Mouse (Mus musculus) embryonic fibroblast, embryonic 13.5 days (primary cell): Measurements from ENCODE around the gene Tsen2.

Source experiments
- CTCF ChIP-seq: IDR thresholded peaks from 2 replicates; pipeline ENCODE4 v1.5.1; 2011; ENCODE audit warnings: mild to moderate bottlenecking, control low read depth, low read length, moderate library complexity, borderline replicate concordance; ENCODE audit not compliant: insufficient read depth
- POLR2A ChIP-seq: IDR thresholded peaks from 2 replicates; pipeline ENCODE4 v1.6.1; 2011; ENCODE audit warnings: low read depth, mild to moderate bottlenecking, control low read depth, low read length, moderate library complexity

DNA sequence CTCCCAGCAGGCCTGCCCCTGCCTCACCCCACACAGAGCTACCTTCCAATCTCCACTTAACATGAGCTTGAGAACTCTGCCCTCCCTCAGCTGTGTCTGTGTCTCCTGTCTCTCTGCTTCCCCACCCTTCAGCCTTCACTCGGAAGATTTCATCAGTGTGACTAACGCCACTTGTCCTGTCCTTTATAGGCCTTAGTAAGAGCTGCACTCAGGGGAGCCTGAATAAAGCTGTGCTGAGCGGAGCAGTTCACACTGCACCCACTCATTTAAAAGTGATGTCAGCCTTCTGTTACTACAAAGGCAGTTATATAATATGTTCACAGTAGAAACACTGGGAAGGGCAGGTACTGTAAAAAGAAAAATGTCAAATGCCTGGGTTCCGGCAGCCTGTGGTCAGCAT is 63.0 kb downstream of the Tsen2 start:
- no peak for TF ChIP-seq POLR2A
- no peak for TF ChIP-seq CTCF
